Mouse (Mus musculus) CH12.LX (cell line): Measurements from ENCODE around the gene Bag1. TPM values are rescaled to one million over a fixed set of nuclear protein-coding genes. Genes with fewer than 3 reads are reported as not detected.

Experiments
- DNase-seq: peaks from one replicate; pipeline ENCODE4 v3.0.0-alpha.2; 2013; ENCODE audit errors: extremely low read depth
- H3K27ac ChIP-seq: 2 replicates; pipeline ENCODE4 v1.5.1; 2012; ENCODE audit warnings: low read depth, mild to moderate bottlenecking, control low read depth, moderate library complexity; ENCODE audit not compliant: insufficient read depth
- H3K27me3 ChIP-seq: replicated peaks from 2 replicates; pipeline ENCODE3; 2012; ENCODE audit warnings: inconsistent platforms
- H3K36me3 ChIP-seq, 2 experiments: replicated peaks in 1 of 2; 2 replicates each; pipeline versions ENCODE3 to v1.6.1; 2012; ENCODE audit warnings: inconsistent platforms in 1 of 2, low read length in 1 of 2, mild to moderate bottlenecking in 1 of 2, mixed read lengths in 1 of 2, moderate library complexity in 1 of 2; ENCODE audit not compliant: control insufficient read depth in 1 of 2, insufficient read depth in 1 of 2
- H3K4me1 ChIP-seq, 2 experiments: 2 replicates each; pipeline ENCODE4 v1.6.1; 2012; ENCODE audit warnings: inconsistent platforms in 1 of 2, moderate library complexity in 1 of 2; ENCODE audit not compliant: insufficient read depth in 2 of 2, control insufficient read depth in 1 of 2
- H3K4me2 ChIP-seq: 2 replicates; pipeline ENCODE4 v1.6.1; 2012; ENCODE audit warnings: low read depth, mild to moderate bottlenecking, control low read depth; ENCODE audit not compliant: poor library complexity, insufficient read depth, severe bottlenecking
- H3K4me3 ChIP-seq, 3 experiments: fragments of 150-350 bp in 1 of 3; sonication (generic) in 1 of 3; replicated peaks in 1 of 3; 2 replicates each; pipeline versions ENCODE3 to v1.5.1; 2011 to 2012; ENCODE audit warnings: low read depth in 2 of 3, low read length in 2 of 3, mild to moderate bottlenecking in 2 of 3, moderate library complexity in 2 of 3, control low read depth in 1 of 3, improper control_type of control experiment in 1 of 3, inconsistent platforms in 1 of 3, mixed read lengths in 1 of 3; ENCODE audit not compliant: poor library complexity in 1 of 3
- H3K79me2 ChIP-seq: replicated peaks from 2 replicates; pipeline ENCODE4 v1.6.1; 2012; ENCODE audit warnings: mild to moderate bottlenecking, moderate library complexity; ENCODE audit not compliant: control insufficient read depth, poor library complexity, insufficient read depth, severe bottlenecking; ENCODE audit errors: extremely low read depth
- H3K9ac ChIP-seq: 2 replicates; pipeline ENCODE4 v1.6.1; 2012; ENCODE audit warnings: low read depth, mild to moderate bottlenecking, control low read depth, moderate library complexity; ENCODE audit not compliant: insufficient read depth
- H3K9me3 ChIP-seq: replicated peaks from 2 replicates; pipeline ENCODE3; 2012; ENCODE audit warnings: low read length, inconsistent platforms, mixed read lengths
- CHD2 ChIP-seq: IDR thresholded peaks from 2 replicates; pipeline ENCODE4 v1.6.1; 2011; ENCODE audit warnings: low read length, improper control_type of control experiment
- ETS1 ChIP-seq: conservative IDR thresholded peaks from 2 replicates; pipeline ENCODE4 v1.6.1; 2012; ENCODE audit warnings: low read depth, mild to moderate bottlenecking, inconsistent platforms, low read length, improper control_type of control experiment, moderate library complexity
- GABPA ChIP-seq: IDR thresholded peaks from 2 replicates; pipeline ENCODE4 v1.6.1; 2012; ENCODE audit warnings: low read depth, low read length, improper control_type of control experiment, inconsistent platforms; ENCODE audit not compliant: insufficient replicate concordance
- HCFC1 ChIP-seq: IDR thresholded peaks from 2 replicates; pipeline ENCODE4 v1.6.1; 2012; ENCODE audit warnings: low read depth, mild to moderate bottlenecking, inconsistent platforms, low read length, improper control_type of control experiment
- IRF4 ChIP-seq: IDR thresholded peaks from 2 replicates; pipeline ENCODE4 v1.6.1; 2014; ENCODE audit warnings: low read depth, mild to moderate bottlenecking, inconsistent platforms, low read length, improper control_type of control experiment
- JUND ChIP-seq: conservative IDR thresholded peaks from 2 replicates; pipeline ENCODE4 v1.6.1; 2011; ENCODE audit warnings: low read depth, low read length, improper control_type of control experiment
- MAZ ChIP-seq: IDR thresholded peaks from 2 replicates; pipeline ENCODE4 v1.6.1; 2012; ENCODE audit warnings: low read depth, mild to moderate bottlenecking, inconsistent platforms, low read length, improper control_type of control experiment, moderate library complexity
- MEF2A ChIP-seq: IDR thresholded peaks from 2 replicates; pipeline ENCODE4 v1.6.1; 2014; ENCODE audit warnings: low read depth, mild to moderate bottlenecking, inconsistent platforms, low read length, improper control_type of control experiment, borderline replicate concordance
- MYC ChIP-seq: IDR thresholded peaks from 2 replicates; pipeline ENCODE4 v1.6.1; 2011; ENCODE audit warnings: low read depth, mild to moderate bottlenecking, improper control_type of control experiment, low read length
- NELFE ChIP-seq: IDR thresholded peaks from 2 replicates; pipeline ENCODE4 v1.6.1; 2011; ENCODE audit warnings: low read depth, low read length, improper control_type of control experiment
- POLR2AphosphoS2 ChIP-seq: IDR thresholded peaks from 2 replicates; pipeline ENCODE4 v1.6.1; 2011; ENCODE audit warnings: low read depth, low read length, improper control_type of control experiment
- RAD21 ChIP-seq: IDR thresholded peaks from 2 replicates; pipeline ENCODE4 v1.6.1; 2011; ENCODE audit warnings: low read depth, mild to moderate bottlenecking, low read length, improper control_type of control experiment, moderate library complexity
- RCOR1 ChIP-seq: conservative IDR thresholded peaks from 2 replicates; pipeline ENCODE4 v1.6.1; 2012; ENCODE audit warnings: low read depth, mild to moderate bottlenecking, inconsistent platforms, low read length, improper control_type of control experiment
- UBTF ChIP-seq: IDR thresholded peaks from 2 replicates; pipeline ENCODE4 v1.6.1; 2012; ENCODE audit warnings: low read depth, mild to moderate bottlenecking, inconsistent platforms, low read length, improper control_type of control experiment, moderate library complexity
- USF1 ChIP-seq: IDR thresholded peaks from 2 replicates; pipeline ENCODE4 v1.6.1; 2014; ENCODE audit warnings: low read depth, mild to moderate bottlenecking, inconsistent platforms, low read length, improper control_type of control experiment
- USF2 ChIP-seq: conservative IDR thresholded peaks from 2 replicates; pipeline ENCODE4 v1.6.1; 2011; ENCODE audit warnings: low read depth, low read length, improper control_type of control experiment
- dilution Hi-C: fragments of 300-500 bp; cut with MboI; formaldehyde crosslinking; loops from 2 replicates; pipeline ENCODE4 v1.14.3; 2020; ENCODE audit warnings: low sequenced_read_pairs; ENCODE audit not compliant: extremely low pct_unique_long_range_greater_than_20kb, extremely low pct_ligation_motif_present
- in situ Hi-C: fragments of 300-500 bp; cut with MboI; formaldehyde crosslinking; loops from 3 replicates; pipeline ENCODE4 v1.14.3; 2019; ENCODE audit warnings: low sequenced_read_pairs, low pct_ligation_motif_present, low pct_unique_long_range_greater_than_20kb, mixed read lengths
- polyA plus RNA-seq: library from polyadenylated mRNA; unstranded; fragments of >175 nt; gene quantifications from 2 replicates; pipeline ENCODE4 v1.2.1, GENCODE M21; 2012; ENCODE audit warnings: low read depth; ENCODE audit not compliant: insufficient read length
- total RNA-seq, 2 experiments: library from RNA; depleted of rRNA; stranded (reverse); fragments of 300-350 nt in 1 of 2; fragments of >200 nt in 1 of 2; gene quantifications; 2 replicates each; pipeline ENCODE4 v1.2.3; 2012 to 2014

Gene Bag1
- total and polyA plus RNA-seq, 3 experiments: 105 to 161 (median 149) TPM

DNA sequence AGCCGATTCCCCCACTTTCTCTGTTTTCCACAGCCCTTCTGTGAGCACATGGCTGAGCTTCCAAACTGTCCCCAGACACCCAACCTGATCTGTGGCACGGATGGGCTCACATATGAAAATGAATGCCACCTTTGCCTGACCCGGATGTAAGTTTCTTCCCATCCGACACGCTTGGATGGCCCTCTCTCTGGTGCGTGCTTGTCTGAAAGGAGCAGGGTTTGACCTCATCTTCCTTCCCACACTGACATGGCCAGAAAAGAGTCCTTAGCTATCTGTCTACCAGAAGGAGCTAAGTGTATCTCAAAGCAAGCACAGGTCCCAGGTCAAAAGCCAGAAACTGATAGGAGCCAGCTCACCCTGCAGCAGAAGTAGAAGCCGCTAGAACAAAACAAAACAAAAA lies 19.0 kb downstream of the Bag1 start:
- Histone ChIP-seq H3K4me3 (no peak overlapping the region), H3K36me3 (peaks cover 9 to 30% of the 10 kb centered on the region in 2 experiments), H3K27me3 (no peaks in the 10 kb centered on the region), H3K79me2 (no peaks in the 10 kb centered on the region), H3K27ac (no peak overlapping the region), H3K4me2 (no peak overlapping the region), H3K9me3 (no peaks in the 10 kb centered on the region), H3K9ac (no peak overlapping the region), H3K4me1 (peaks cover 0 to 6% of the 10 kb centered on the region in 2 experiments; a peak in 2 of 4 replicates)
- in situ Hi-C loops: no loop called here
- dilution Hi-C loops: no loop called here
- DNase-seq: peak; percentile 34
- TF ChIP-seq JUND: no peak
- TF ChIP-seq RCOR1: no peak
- no peak for TF ChIP-seq MYC
- no peak for TF ChIP-seq POLR2AphosphoS2
- no peak for TF ChIP-seq CHD2
- no peak for TF ChIP-seq ETS1
- TF ChIP-seq MEF2A: no peak
- TF ChIP-seq HCFC1: no peak
- no peak for TF ChIP-seq USF2

DNA sequence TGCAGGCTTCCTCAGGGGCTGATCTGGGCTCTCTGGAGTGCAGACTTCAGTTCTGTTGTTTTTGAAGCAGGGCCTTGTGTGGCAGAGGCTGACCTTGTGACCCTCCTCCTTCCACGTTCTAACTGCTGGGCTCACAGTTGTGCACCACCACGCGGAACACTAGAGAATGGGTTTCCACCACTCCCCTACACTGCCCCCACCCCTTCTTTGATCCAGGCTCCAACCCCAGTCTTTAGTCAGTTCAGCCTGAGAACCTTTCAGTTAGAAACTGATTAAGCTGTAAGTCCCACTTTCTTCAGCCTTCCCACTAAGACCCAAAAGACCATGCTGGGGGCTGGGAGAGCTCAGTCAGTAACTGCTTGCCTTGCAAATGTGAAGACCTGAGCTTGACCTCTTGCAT lies 22.5 kb downstream of the Bag1 start:
- Histone ChIP-seq H3K79me2 (no peaks in the 10 kb centered on the region), H3K9ac (no peak overlapping the region), H3K36me3 (peaks cover 0 to 2% of the 10 kb centered on the region in 2 experiments)
- dilution Hi-C loops: no loop called here
- TF ChIP-seq CHD2 (no peak), USF1 (no peak), ETS1 (no peak), MAZ (no peak), JUND (no peak), NELFE (no peak), RAD21 (no peak), UBTF (no peak), GABPA (no peak), IRF4 (no peak)
- TF ChIP-seq, all 38 proteins: peak for 0
- H3K4me1 ChIP-seq: peaks cover 0 to 6% of the 10 kb centered on the region in 2 experiments; a peak in 2 of 4 replicates
- H3K4me3 ChIP-seq: no peak overlapping the region
- no peak overlapping the region for H3K4me2 ChIP-seq
- DNase-seq: no peak
- H3K27me3 ChIP-seq: no peaks in the 10 kb centered on the region
- in situ Hi-C loops: no loop called here
- H3K9me3 ChIP-seq: no peaks in the 10 kb centered on the region
- H3K27ac ChIP-seq: no peak overlapping the region
